Mouse (Mus musculus): ENCODE data around the gene Npas4. TPM values are rescaled to one million over a fixed set of nuclear protein-coding genes. Genes with fewer than 3 reads are reported as not detected.

Gene Npas4
- total and polyA plus RNA-seq, 2 experiments from 2014 or later = 0.03 to 0.15 TPM

DNA sequence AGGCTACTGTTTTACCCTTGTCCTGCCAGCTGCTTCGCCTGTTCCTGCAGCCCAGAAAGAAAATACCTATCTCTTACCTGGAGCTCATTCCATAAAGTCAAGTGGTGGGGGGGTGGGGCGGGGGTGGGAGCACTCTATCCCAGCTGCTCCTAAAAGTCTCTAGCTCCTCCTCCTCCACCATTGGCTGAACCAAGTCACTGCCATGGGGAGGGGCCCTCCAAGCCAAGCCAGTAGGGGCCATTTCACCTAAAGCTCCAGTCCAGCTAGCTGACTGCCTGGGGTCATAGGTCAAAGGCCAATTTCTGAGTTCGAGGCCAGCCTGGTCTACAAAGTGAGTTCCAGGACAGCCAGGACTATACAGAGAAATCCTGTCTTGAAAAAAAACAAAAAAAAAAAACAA, 42.6 kb upstream of the Npas4 start:
- H3K36me3 ChIP-seq (replicated peaks; ENCODE audit: control insufficient read depth, insufficient read depth, low read length) = peaks cover 40% of the 10 kb centered on the region
- H3K27me3 ChIP-seq (ENCODE audit: control insufficient read depth, insufficient read depth, low read length) = no peaks in the 10 kb centered on the region
- ATAC-seq (ENCODE audit: insufficient read depth, low read depth) (no peak), DNase-seq (ENCODE audit: low spot score) (no peak)
- TF ChIP-seq CTCF (IDR thresholded peaks at IDR 0.05; ENCODE audit: low read depth) = no peak
- no peak for TF ChIP-seq EP300 (IDR thresholded peaks at IDR 0.05; ENCODE audit: low read depth)
- no peak overlapping the region for H3K4me2 ChIP-seq (ENCODE audit: low read depth, low read length)
- no peaks in the 10 kb centered on the region for H3K4me1 ChIP-seq (ENCODE audit: control insufficient read depth, insufficient read depth)
- no peak overlapping the region for H3K27ac ChIP-seq (ENCODE audit: low read depth)
- WGBS = 86% methylated on average over 3 of the region's 3 CpGs
- no peak overlapping the region for H3K4me3 ChIP-seq (ENCODE audit: low read depth, low read length)
- H3K9me3 ChIP-seq (replicated peaks; ENCODE audit: control insufficient read depth, low read length) = no peaks in the 10 kb centered on the region
- no peak overlapping the region for H3K9ac ChIP-seq (replicated peaks; ENCODE audit: low read depth, low read length)

DNA sequence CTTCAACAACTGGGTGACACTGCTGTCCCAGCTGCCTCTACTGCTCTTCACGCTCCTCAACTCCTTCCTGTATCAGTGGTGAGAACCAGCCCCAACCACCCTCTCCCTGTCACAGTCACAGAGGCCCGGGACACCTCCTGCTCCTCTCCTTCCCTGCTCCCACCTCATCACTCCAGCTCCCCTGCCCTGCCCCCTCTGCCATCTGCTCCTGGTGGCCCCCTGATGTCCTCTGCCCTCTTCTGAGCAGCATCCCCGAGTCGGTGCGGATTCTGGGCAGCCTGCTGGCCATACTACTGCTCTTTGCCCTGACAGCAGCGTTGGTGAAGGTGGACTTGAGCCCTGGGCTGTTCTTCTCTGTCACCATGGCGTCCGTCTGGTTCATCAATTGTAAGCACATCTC, 36.0 kb upstream of the Npas4 start:
- H3K9ac ChIP-seq (replicated peaks; ENCODE audit: low read depth, low read length) = no peak overlapping the region
- WGBS = 86% methylated on average over 8 of the region's 8 CpGs
- no peak for TF ChIP-seq CTCF (IDR thresholded peaks at IDR 0.05; ENCODE audit: low read depth)
- no peak for TF ChIP-seq EP300 (IDR thresholded peaks at IDR 0.05; ENCODE audit: low read depth)
- no peak overlapping the region for H3K4me2 ChIP-seq (ENCODE audit: low read depth, low read length)
- no peaks in the 10 kb centered on the region for H3K27me3 ChIP-seq (ENCODE audit: control insufficient read depth, insufficient read depth, low read length)
- H3K27ac ChIP-seq (ENCODE audit: low read depth) = no peak overlapping the region
- peaks cover 41% of the 10 kb centered on the region for H3K36me3 ChIP-seq (replicated peaks; ENCODE audit: control insufficient read depth, insufficient read depth, low read length)
- no peaks in the 10 kb centered on the region for H3K9me3 ChIP-seq (replicated peaks; ENCODE audit: control insufficient read depth, low read length)
- no peak overlapping the region for H3K4me3 ChIP-seq (ENCODE audit: low read depth, low read length)
- no peak for DNase-seq (ENCODE audit: low spot score)
- peaks cover 5% of the 10 kb centered on the region; the same call in 1 of the 2 replicates for H3K4me1 ChIP-seq (ENCODE audit: control insufficient read depth, insufficient read depth)
- no peak for ATAC-seq (ENCODE audit: insufficient read depth, low read depth)

DNA sequence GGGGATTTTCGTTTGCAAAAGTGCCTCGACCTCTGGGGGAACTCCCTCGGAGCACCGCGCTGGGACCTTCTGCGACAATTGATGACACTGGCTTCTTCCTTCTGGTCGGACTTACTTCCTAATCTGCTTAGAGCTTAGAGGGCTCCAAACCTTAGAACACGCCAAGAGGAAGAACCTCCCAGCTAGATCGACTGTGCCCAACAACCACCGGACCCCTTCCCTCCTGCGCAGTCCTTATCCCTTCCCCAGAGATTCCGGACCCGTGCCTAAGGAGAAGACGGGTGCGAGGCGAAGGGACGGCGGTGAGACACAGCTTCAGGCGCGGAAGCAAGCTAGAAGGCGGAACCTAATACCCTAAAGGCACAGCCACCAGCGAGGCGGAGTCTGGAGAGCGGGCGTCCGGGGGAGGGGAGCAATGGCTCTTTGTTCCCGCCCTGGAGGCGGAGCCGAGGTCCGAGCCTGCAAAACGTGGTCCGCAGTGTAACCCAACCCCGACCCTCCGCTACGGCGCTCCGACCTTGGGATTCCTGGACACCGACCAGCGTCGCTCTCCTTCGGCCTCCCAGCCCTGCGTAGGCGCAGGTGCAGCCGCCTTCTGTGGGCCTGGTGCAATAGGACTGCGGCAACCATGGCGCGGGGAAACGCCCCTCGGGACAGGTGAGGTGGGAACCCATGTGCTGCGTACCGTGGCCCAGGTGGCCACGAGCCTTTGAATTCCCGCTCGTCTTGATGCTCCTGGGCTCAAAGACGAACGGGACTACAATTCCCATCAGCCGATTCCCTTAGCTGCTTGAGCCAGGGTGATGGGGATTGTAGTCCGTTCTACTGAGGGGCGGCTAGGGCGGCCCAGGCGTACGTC, 33.7 kb upstream of the Npas4 start, which contains the start of gene Slc29a2:
Slc29a2 (plus strand) TSS at position 240 of the 859 bp plus-strand sequence.
- Histone ChIP-seq H3K27ac (ENCODE audit: low read depth) (peak within 1 kb of the TSS; percentile 93), H3K27me3 (ENCODE audit: control insufficient read depth, insufficient read depth, low read length) (no peaks in the 10 kb centered on the region), H3K4me2 (ENCODE audit: low read depth, low read length) (peak within 1 kb of the TSS; percentile 79), H3K9ac (replicated peaks; ENCODE audit: low read depth, low read length) (peak within 1 kb of the TSS; percentile 69), H3K4me1 (ENCODE audit: control insufficient read depth, insufficient read depth) (peaks cover 5% of the 10 kb centered on the region; the same call in 1 of the 2 replicates), H3K4me3 (ENCODE audit: low read depth, low read length) (peak within 1 kb of the TSS; percentile 58), H3K9me3 (replicated peaks; ENCODE audit: control insufficient read depth, low read length) (no peaks in the 10 kb centered on the region), H3K36me3 (replicated peaks; ENCODE audit: control insufficient read depth, insufficient read depth, low read length) (peaks cover 20% of the 10 kb centered on the region)
- ATAC-seq (ENCODE audit: insufficient read depth, low read depth) = peak; percentile 97
- peak; percentile 94 for DNase-seq (ENCODE audit: low spot score)
- TF ChIP-seq EP300 (IDR thresholded peaks at IDR 0.05; ENCODE audit: low read depth) = no peak
- TF ChIP-seq CTCF (IDR thresholded peaks at IDR 0.05; ENCODE audit: low read depth) = no peak
- under 1% methylated on average over 62 of the region's 62 CpGs for WGBS

DNA sequence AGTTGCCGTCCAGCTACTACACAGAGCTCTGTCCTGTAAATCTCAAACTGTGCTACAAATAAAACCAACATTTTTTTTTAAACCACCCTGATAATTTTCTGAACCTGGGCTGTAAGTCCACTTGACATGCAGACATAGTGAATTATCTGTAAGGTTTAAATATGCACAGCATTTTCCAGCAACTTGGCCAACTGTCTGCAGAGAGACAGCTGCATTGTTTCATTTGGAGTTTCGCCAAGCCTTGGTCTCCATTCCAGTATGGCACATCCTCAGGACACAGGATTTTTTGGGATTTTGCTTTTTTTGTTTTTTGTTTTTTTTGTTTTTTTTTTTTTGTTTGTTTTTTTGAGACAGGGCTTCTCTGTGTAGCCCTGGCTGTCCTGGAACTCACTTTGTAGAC, 31.3 kb upstream of the Npas4 start:
- Histone ChIP-seq H3K4me3 (ENCODE audit: low read depth, low read length) (no peak overlapping the region), H3K9me3 (replicated peaks; ENCODE audit: control insufficient read depth, low read length) (no peaks in the 10 kb centered on the region), H3K27me3 (ENCODE audit: control insufficient read depth, insufficient read depth, low read length) (no peaks in the 10 kb centered on the region), H3K27ac (ENCODE audit: low read depth) (no peak overlapping the region), H3K4me1 (ENCODE audit: control insufficient read depth, insufficient read depth) (peaks cover 7% of the 10 kb centered on the region), H3K36me3 (replicated peaks; ENCODE audit: control insufficient read depth, insufficient read depth, low read length) (no peaks in the 10 kb centered on the region), H3K4me2 (ENCODE audit: low read depth, low read length) (no peak overlapping the region), H3K9ac (replicated peaks; ENCODE audit: low read depth, low read length) (no peak overlapping the region)
- WGBS = 78% methylated on average over 2 of the region's 2 CpGs
- TF ChIP-seq EP300 (IDR thresholded peaks at IDR 0.05; ENCODE audit: low read depth) (no peak), CTCF (IDR thresholded peaks at IDR 0.05; ENCODE audit: low read depth) (no peak)
- DNase-seq (ENCODE audit: low spot score) = no peak
- ATAC-seq (ENCODE audit: insufficient read depth, low read depth) = no peak

DNA sequence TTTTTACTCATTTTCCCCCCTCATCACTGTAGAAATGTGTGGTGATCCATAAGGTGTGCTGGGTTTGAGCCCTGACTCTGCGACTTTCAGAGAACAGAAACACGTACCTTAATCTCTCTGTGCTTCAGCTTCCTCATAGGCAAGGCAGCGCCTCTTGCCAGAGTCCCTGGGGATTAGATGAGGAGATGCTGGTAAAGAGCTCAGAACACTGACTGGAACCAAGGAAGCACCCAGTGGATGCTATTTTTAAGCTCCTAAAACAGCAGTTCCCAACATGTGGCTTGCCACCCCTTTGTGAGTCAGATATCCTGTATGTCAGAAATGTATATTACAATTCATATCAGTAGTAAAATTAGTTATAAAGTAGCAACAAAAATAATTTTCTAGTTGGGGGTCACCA, 28.1 kb upstream of the Npas4 start:
- Histone ChIP-seq H3K9ac (replicated peaks; ENCODE audit: low read depth, low read length) (no peak overlapping the region), H3K9me3 (replicated peaks; ENCODE audit: control insufficient read depth, low read length) (no peaks in the 10 kb centered on the region), H3K27ac (ENCODE audit: low read depth) (no peak overlapping the region), H3K4me2 (ENCODE audit: low read depth, low read length) (no peak overlapping the region), H3K4me3 (ENCODE audit: low read depth, low read length) (no peak overlapping the region), H3K36me3 (replicated peaks; ENCODE audit: control insufficient read depth, insufficient read depth, low read length) (no peaks in the 10 kb centered on the region), H3K27me3 (ENCODE audit: control insufficient read depth, insufficient read depth, low read length) (no peaks in the 10 kb centered on the region), H3K4me1 (ENCODE audit: control insufficient read depth, insufficient read depth) (peaks cover 14% of the 10 kb centered on the region)
- no peak for TF ChIP-seq CTCF (IDR thresholded peaks at IDR 0.05; ENCODE audit: low read depth)
- no peak for TF ChIP-seq EP300 (IDR thresholded peaks at IDR 0.05; ENCODE audit: low read depth)
- ATAC-seq (ENCODE audit: insufficient read depth, low read depth) = no peak
- 68% methylated on average over 3 of the region's 3 CpGs for WGBS
- no peak for DNase-seq (ENCODE audit: low spot score)
